Mouse (Mus musculus) brain, embryonic 14.5 days (tissue): Measurements from ENCODE around the gene Paics.

Source experiments
- CTCF ChIP-seq: fragments of 200-500 bp; IDR thresholded peaks from 2 replicates; pipeline ENCODE4 v1.5.1; 2012; ENCODE audit warnings: inconsistent platforms, mild to moderate bottlenecking, moderate library complexity, borderline replicate concordance; ENCODE audit not compliant: insufficient read depth, insufficient read length; ENCODE audit errors: extremely low read depth
- POLR2A ChIP-seq: fragments of 200-500 bp; IDR thresholded peaks from 2 replicates; pipeline ENCODE4 v1.6.1; 2012; ENCODE audit warnings: mild to moderate bottlenecking, inconsistent platforms, borderline replicate concordance; ENCODE audit not compliant: poor library complexity, insufficient read depth, insufficient read length, severe bottlenecking; ENCODE audit errors: extremely low read depth

- TF ChIP-seq POLR2A (no peak), CTCF (no peak; the same call in 1 of the 2 replicates)
Observed at GRCm38 (mm10) chr5:76952112-76953040, 1.3 kb downstream of the Paics start.
